8 mouse cellular contexts compared by ENCODE assay signal in genomic region chr2:32846805-32847467, GRCm38 (mm10). TPM values are rescaled to one million over a fixed set of nuclear protein-coding genes. Genes with fewer than 3 reads are reported as not detected.
A peak's percentile ranks its signal among the peaks of the same experiment; 100 is the strongest.
DNase-seq lines count a peak whose midpoint lies in the region; ATAC-seq and TF ChIP-seq lines count a peak whose summit lies in the region.

Gene Stxbp1 (minus strand): TSS chr2:32847245.

- DNase-seq in Patski (ENCODE audit: low read depth, low spot score): peak; percentile 44
- DNase-seq in cerebellum, adult 9-11 months: peak; percentile 95
- DNase-seq in frontal cortex, adult 2 months (ENCODE audit: extremely low spot score in 1 of 2, low spot score in 1 of 2): peak; percentile 62 to 88
- DNase-seq in hindbrain, embryonic 11.5 days (ENCODE audit: low spot score): peak; percentile 95
- DNase-seq in layer of hippocampus, postnatal 25 days (ENCODE audit: extremely low spot score in 1 of 2, low spot score in 1 of 2): peak; percentile 79 to 85
- DNase-seq in lung, postnatal 25 days (ENCODE audit: low spot score): peak; percentile 92
- DNase-seq in retina, adult 2 months (ENCODE audit: low read depth, low spot score): peak; percentile 80
- DNase-seq in thymus, postnatal 25 days: peak; percentile 90

- H3K9ac ChIP-seq in hindbrain, embryonic 11.5 days (ENCODE audit: low read depth, low read length): peak within 1 kb of the TSS; percentile 72

- peak; percentile 36 for TF ChIP-seq CTCF in Patski (IDR thresholded peaks at IDR 0.05)

- in situ Hi-C loops in Patski (cut with MboI; ENCODE audit: low pct_unique_long_range_greater_than_20kb): no loop called here

- H3K4me2 ChIP-seq in hindbrain, embryonic 11.5 days (replicated peaks; ENCODE audit: low read depth, low read length): peak within 1 kb of the TSS; percentile 87

- H3K27ac ChIP-seq in hindbrain, embryonic 11.5 days (ENCODE audit: low read depth, low read length): peak within 1 kb of the TSS; percentile 72

- 0% methylated on average over 54 of the region's 78 CpGs for WGBS in hindbrain, embryonic 11.5 days

- H3K4me1 ChIP-seq in hindbrain, embryonic 11.5 days (replicated peaks; ENCODE audit: control insufficient read depth, insufficient read depth, low read length): 0 out of 2 replicates have a peak, but pooled peaks cover 1% of the 10 kb centered on the region

- CTCF ChIA-PET in Patski (lab: Charles Lee): interaction anchor here (1.4 kb wide), 1 partner anchor 27 kb away, joined by 3 read pairs; no protein-coding TSS in a partner anchor

- H3K9me3 ChIP-seq in hindbrain, embryonic 11.5 days (ENCODE audit: control insufficient read depth, low read length): no peaks in the 10 kb centered on the region

- peak within 1 kb of the TSS; percentile 74 for H3K4me3 ChIP-seq in hindbrain, embryonic 11.5 days (ENCODE audit: low read depth, low read length)

- H3K36me3 ChIP-seq in hindbrain, embryonic 11.5 days (ENCODE audit: control insufficient read depth, insufficient read depth, low read length): no peaks in the 10 kb centered on the region

- H3K27me3 ChIP-seq in Patski: peaks cover under 1% of the 10 kb centered on the region
- H3K27me3 ChIP-seq in hindbrain, embryonic 11.5 days (ENCODE audit: control insufficient read depth, insufficient read depth, low read length): peaks cover 3% of the 10 kb centered on the region; the same call in 1 of the 2 replicates

- POLR2A ChIA-PET in Patski (lab: Charles Lee): interaction anchor here (0.9 kb wide), 1 partner anchor 66 kb away, joined by 9 read pairs; no protein-coding TSS in a partner anchor

- peak; percentile 89 for ATAC-seq in Patski
- peak; percentile 95 for ATAC-seq in hindbrain, embryonic 11.5 days (ENCODE audit: low FRiP score)

RNA-seq across cellular contexts. Expression of gene Stxbp1, which starts in this region (rescaled TPM):
- 30.1 TPM for polyA plus RNA-seq in Patski (2021)
- 666 and 673 TPM in 2 replicates for polyA plus RNA-seq in frontal cortex, adult 2 months (2012; rRNA removed)
- 62.8 and 64.7 TPM in 2 replicates for polyA plus RNA-seq in hindbrain, embryonic 11.5 days (2014; fragmentation: Nextera tagmentation; extraction: Ambion mirVana)
- total RNA-seq in layer of hippocampus, postnatal 25 days (2021): 100 to 1,000 TPM; 596 to 606 TPM

Comparison
In these comparisons a context has a peak if more than half of its experiments do, and no peak if none do; other contexts are left out.
1. Peak in every context shown above with its lines: DNase-seq, ATAC-seq, H3K4me3 ChIP-seq and H3K27ac ChIP-seq.
2. RNA of gene Stxbp1 (polyA plus RNA-seq): 666 to 673 TPM in frontal cortex, adult 2 months; 62.8 to 64.7 TPM in hindbrain, embryonic 11.5 days and 30.1 TPM in Patski (single experiment); every median in the first group is over 10 times any median in the second.
3. DNase-seq: peak in every context shown above with its lines; median percentile 95 in cerebellum, adult 9-11 months; 95 in hindbrain, embryonic 11.5 days; 92 in lung, postnatal 25 days; 90 in thymus, postnatal 25 days; 82 in layer of hippocampus, postnatal 25 days; 80 in retina, adult 2 months; 75 in frontal cortex, adult 2 months; 44 in Patski.